Mouse (Mus musculus) lung, postnatal 36 days (tissue): ENCODE data around the gene Rec114.

ENCODE experiments used
- DNase-seq: peaks from one replicate; pipeline ENCODE4 v3.0.0; 2022; ENCODE audit warnings: mixed read lengths

Gene Rec114

GRCm38 (mm10) chr9:58710642-58711041, 33.1 kb downstream of the Rec114 start:
- no peak for DNase-seq

GRCm38 (mm10) chr9:58709939-58710338, 33.8 kb downstream of the Rec114 start:
- DNase-seq, result peak; percentile 83

- no peak for DNase-seq
Observed at GRCm38 (mm10) chr9:58707796-58708195, 36.0 kb downstream of the Rec114 start.

GRCm38 (mm10) chr9:58706024-58706423, 37.7 kb downstream of the Rec114 start:
- no peak for DNase-seq

- no peak for DNase-seq
Observed at GRCm38 (mm10) chr9:58703766-58704165, 40.0 kb downstream of the Rec114 start.

- no peak for DNase-seq
Observed at GRCm38 (mm10) chr9:58701751-58702150, 42.0 kb downstream of the Rec114 start.

- DNase-seq, result no peak
Observed at GRCm38 (mm10) chr9:58698486-58698885, 45.3 kb downstream of the Rec114 start.

- no peak for DNase-seq
Observed at GRCm38 (mm10) chr9:58691471-58691870, 52.3 kb downstream of the Rec114 start.

GRCm38 (mm10) chr9:58690701-58691100, 53.1 kb downstream of the Rec114 start:
- no peak for DNase-seq

GRCm38 (mm10) chr9:58688076-58688475, 55.7 kb downstream of the Rec114 start:
- no peak for DNase-seq

- no peak for DNase-seq
Observed at GRCm38 (mm10) chr9:58685290-58685689, 58.5 kb downstream of the Rec114 start.

- no peak for DNase-seq
Observed at GRCm38 (mm10) chr9:58683372-58683771, 60.4 kb downstream of the Rec114 start.

- DNase-seq, result no peak
Observed at GRCm38 (mm10) chr9:58682106-58682505, 61.7 kb downstream of the Rec114 start.

- no peak for DNase-seq
Observed at GRCm38 (mm10) chr9:58681411-58681810, 62.4 kb downstream of the Rec114 start.

- DNase-seq, result no peak
Observed at GRCm38 (mm10) chr9:58675371-58675770, 68.4 kb downstream of the Rec114 start.

GRCm38 (mm10) chr9:58674736-58675135, 69.0 kb downstream of the Rec114 start:
- no peak for DNase-seq

GRCm38 (mm10) chr9:58672474-58672873, 71.3 kb downstream of the Rec114 start:
- DNase-seq, result peak; percentile 66

GRCm38 (mm10) chr9:58669819-58670218, 73.9 kb downstream of the Rec114 start:
- DNase-seq, result no peak

GRCm38 (mm10) chr9:58669071-58669470, 74.7 kb downstream of the Rec114 start:
- no peak for DNase-seq

- DNase-seq, result no peak
Observed at GRCm38 (mm10) chr9:58668171-58668570, 75.6 kb downstream of the Rec114 start.

- no peak for DNase-seq
Observed at GRCm38 (mm10) chr9:58667244-58667643, 76.5 kb downstream of the Rec114 start.

GRCm38 (mm10) chr9:58666191-58666590, 77.6 kb downstream of the Rec114 start:
- no peak for DNase-seq

- DNase-seq, result no peak
Observed at GRCm38 (mm10) chr9:58665492-58665891, 78.3 kb downstream of the Rec114 start.

- DNase-seq, result no peak
Observed at GRCm38 (mm10) chr9:58662791-58663190, 81.0 kb downstream of the Rec114 start.

- no peak for DNase-seq
Observed at GRCm38 (mm10) chr9:58662007-58662406, 81.8 kb downstream of the Rec114 start.

GRCm38 (mm10) chr9:58660673-58661072, 83.1 kb downstream of the Rec114 start:
- DNase-seq, result no peak
